Mouse (Mus musculus) CH12.LX (cell line): ENCODE results near the gene Gpr141. TPM values are rescaled to one million over a fixed set of nuclear protein-coding genes. Genes with fewer than 3 reads are reported as not detected.

ENCODE experiments used
- DNase-seq: peaks from one replicate; pipeline ENCODE4 v3.0.0-alpha.2; 2013; ENCODE audit errors: extremely low read depth
- H3K27ac ChIP-seq: 2 replicates; pipeline ENCODE4 v1.5.1; 2012; ENCODE audit warnings: low read depth, mild to moderate bottlenecking, control low read depth, moderate library complexity; ENCODE audit not compliant: insufficient read depth
- H3K27me3 ChIP-seq: replicated peaks from 2 replicates; pipeline ENCODE3; 2012; ENCODE audit warnings: inconsistent platforms
- H3K36me3 ChIP-seq, 2 experiments: replicated peaks in 1 of 2; 2 replicates each; pipeline versions ENCODE3 to v1.6.1; 2012; ENCODE audit warnings: inconsistent platforms in 1 of 2, low read length in 1 of 2, mild to moderate bottlenecking in 1 of 2, mixed read lengths in 1 of 2, moderate library complexity in 1 of 2; ENCODE audit not compliant: control insufficient read depth in 1 of 2, insufficient read depth in 1 of 2
- H3K4me1 ChIP-seq, 2 experiments: 2 replicates each; pipeline ENCODE4 v1.6.1; 2012; ENCODE audit warnings: inconsistent platforms in 1 of 2, moderate library complexity in 1 of 2; ENCODE audit not compliant: insufficient read depth in 2 of 2, control insufficient read depth in 1 of 2
- H3K4me2 ChIP-seq: 2 replicates; pipeline ENCODE4 v1.6.1; 2012; ENCODE audit warnings: low read depth, mild to moderate bottlenecking, control low read depth; ENCODE audit not compliant: poor library complexity, insufficient read depth, severe bottlenecking
- H3K4me3 ChIP-seq, 3 experiments: fragments of 150-350 bp in 1 of 3; sonication (generic) in 1 of 3; replicated peaks in 1 of 3; 2 replicates each; pipeline versions ENCODE3 to v1.5.1; 2011 to 2012; ENCODE audit warnings: low read depth in 2 of 3, low read length in 2 of 3, mild to moderate bottlenecking in 2 of 3, moderate library complexity in 2 of 3, control low read depth in 1 of 3, improper control_type of control experiment in 1 of 3, inconsistent platforms in 1 of 3, mixed read lengths in 1 of 3; ENCODE audit not compliant: poor library complexity in 1 of 3
- H3K79me2 ChIP-seq: replicated peaks from 2 replicates; pipeline ENCODE4 v1.6.1; 2012; ENCODE audit warnings: mild to moderate bottlenecking, moderate library complexity; ENCODE audit not compliant: control insufficient read depth, poor library complexity, insufficient read depth, severe bottlenecking; ENCODE audit errors: extremely low read depth
- H3K9ac ChIP-seq: 2 replicates; pipeline ENCODE4 v1.6.1; 2012; ENCODE audit warnings: low read depth, mild to moderate bottlenecking, control low read depth, moderate library complexity; ENCODE audit not compliant: insufficient read depth
- H3K9me3 ChIP-seq: replicated peaks from 2 replicates; pipeline ENCODE3; 2012; ENCODE audit warnings: low read length, inconsistent platforms, mixed read lengths
- BHLHE40 ChIP-seq: IDR thresholded peaks from 2 replicates; pipeline ENCODE4 v1.6.1; 2011; ENCODE audit warnings: mild to moderate bottlenecking, low read depth, low read length, improper control_type of control experiment
- CHD2 ChIP-seq: IDR thresholded peaks from 2 replicates; pipeline ENCODE4 v1.6.1; 2011; ENCODE audit warnings: low read length, improper control_type of control experiment
- CTCF ChIP-seq, 2 experiments: IDR thresholded peaks in 1 of 2; conservative IDR thresholded peaks in 1 of 2; 2 replicates each; pipeline ENCODE4 v1.5.1; 2011 to 2012; ENCODE audit warnings: low read depth in 2 of 2, low read length in 2 of 2, improper control_type of control experiment in 1 of 2, inconsistent platforms in 1 of 2, mild to moderate bottlenecking in 1 of 2, moderate library complexity in 1 of 2
- ELF1 ChIP-seq: IDR thresholded peaks from 2 replicates; pipeline ENCODE4 v1.6.1; 2014; ENCODE audit warnings: low read depth, mild to moderate bottlenecking, inconsistent platforms, low read length, improper control_type of control experiment
- GABPA ChIP-seq: IDR thresholded peaks from 2 replicates; pipeline ENCODE4 v1.6.1; 2012; ENCODE audit warnings: low read depth, low read length, improper control_type of control experiment, inconsistent platforms; ENCODE audit not compliant: insufficient replicate concordance
- HCFC1 ChIP-seq: IDR thresholded peaks from 2 replicates; pipeline ENCODE4 v1.6.1; 2012; ENCODE audit warnings: low read depth, mild to moderate bottlenecking, inconsistent platforms, low read length, improper control_type of control experiment
- JUN ChIP-seq: IDR thresholded peaks from 2 replicates; pipeline ENCODE4 v1.6.1; 2011; ENCODE audit warnings: low read depth, mild to moderate bottlenecking, low read length, improper control_type of control experiment, moderate library complexity; ENCODE audit not compliant: insufficient read depth
- MAFK ChIP-seq: IDR thresholded peaks from 2 replicates; pipeline ENCODE4 v1.6.1; 2011; ENCODE audit warnings: low read length, improper control_type of control experiment; ENCODE audit not compliant: insufficient replicate concordance
- MAX ChIP-seq: IDR thresholded peaks from 2 replicates; pipeline ENCODE4 v1.6.1; 2011; ENCODE audit warnings: low read length, improper control_type of control experiment
- MAZ ChIP-seq: IDR thresholded peaks from 2 replicates; pipeline ENCODE4 v1.6.1; 2012; ENCODE audit warnings: low read depth, mild to moderate bottlenecking, inconsistent platforms, low read length, improper control_type of control experiment, moderate library complexity
- NELFE ChIP-seq: IDR thresholded peaks from 2 replicates; pipeline ENCODE4 v1.6.1; 2011; ENCODE audit warnings: low read depth, low read length, improper control_type of control experiment
- PAX5 ChIP-seq: IDR thresholded peaks from 2 replicates; pipeline ENCODE4 v1.6.1; 2012; ENCODE audit warnings: low read length, inconsistent platforms, mixed read lengths
- POLR2A ChIP-seq: IDR thresholded peaks from 2 replicates; pipeline ENCODE4 v1.6.1; 2011; ENCODE audit warnings: low read depth, mild to moderate bottlenecking, improper control_type of control experiment, low read length
- POLR2AphosphoS2 ChIP-seq: IDR thresholded peaks from 2 replicates; pipeline ENCODE4 v1.6.1; 2011; ENCODE audit warnings: low read depth, low read length, improper control_type of control experiment
- RAD21 ChIP-seq: IDR thresholded peaks from 2 replicates; pipeline ENCODE4 v1.6.1; 2011; ENCODE audit warnings: low read depth, mild to moderate bottlenecking, low read length, improper control_type of control experiment, moderate library complexity
- TBP ChIP-seq: conservative IDR thresholded peaks from 2 replicates; pipeline ENCODE4 v1.6.1; 2011; ENCODE audit warnings: low read depth, low read length, improper control_type of control experiment
- TCF12 ChIP-seq: IDR thresholded peaks from 2 replicates; pipeline ENCODE4 v1.6.1; 2014; ENCODE audit warnings: low read depth, mild to moderate bottlenecking, inconsistent platforms, low read length, improper control_type of control experiment
- UBTF ChIP-seq: IDR thresholded peaks from 2 replicates; pipeline ENCODE4 v1.6.1; 2012; ENCODE audit warnings: low read depth, mild to moderate bottlenecking, inconsistent platforms, low read length, improper control_type of control experiment, moderate library complexity
- ZKSCAN1 ChIP-seq: IDR thresholded peaks from 2 replicates; pipeline ENCODE4 v1.6.1; 2012; ENCODE audit warnings: low read depth, inconsistent platforms, low read length, improper control_type of control experiment, borderline replicate concordance
- ZMIZ1 ChIP-seq: IDR thresholded peaks from 2 replicates; pipeline ENCODE4 v1.6.1; 2012; ENCODE audit warnings: low read depth, mild to moderate bottlenecking, inconsistent platforms, low read length, improper control_type of control experiment
- dilution Hi-C: fragments of 300-500 bp; cut with MboI; formaldehyde crosslinking; loops from 2 replicates; pipeline ENCODE4 v1.14.3; 2020; ENCODE audit warnings: low sequenced_read_pairs; ENCODE audit not compliant: extremely low pct_unique_long_range_greater_than_20kb, extremely low pct_ligation_motif_present
- in situ Hi-C: fragments of 300-500 bp; cut with MboI; formaldehyde crosslinking; loops from 3 replicates; pipeline ENCODE4 v1.14.3; 2019; ENCODE audit warnings: low sequenced_read_pairs, low pct_ligation_motif_present, low pct_unique_long_range_greater_than_20kb, mixed read lengths
- polyA plus RNA-seq: library from polyadenylated mRNA; unstranded; fragments of >175 nt; gene quantifications from 2 replicates; pipeline ENCODE4 v1.2.1, GENCODE M21; 2012; ENCODE audit warnings: low read depth; ENCODE audit not compliant: insufficient read length
- total RNA-seq, 2 experiments: library from RNA; depleted of rRNA; stranded (reverse); fragments of 300-350 nt in 1 of 2; fragments of >200 nt in 1 of 2; gene quantifications; 2 replicates each; pipeline ENCODE4 v1.2.3; 2012 to 2014

Gpr141 gene
- total and polyA plus RNA-seq, 3 experiments, result 0.17 to 1.6 (median 0.60) TPM

DNA sequence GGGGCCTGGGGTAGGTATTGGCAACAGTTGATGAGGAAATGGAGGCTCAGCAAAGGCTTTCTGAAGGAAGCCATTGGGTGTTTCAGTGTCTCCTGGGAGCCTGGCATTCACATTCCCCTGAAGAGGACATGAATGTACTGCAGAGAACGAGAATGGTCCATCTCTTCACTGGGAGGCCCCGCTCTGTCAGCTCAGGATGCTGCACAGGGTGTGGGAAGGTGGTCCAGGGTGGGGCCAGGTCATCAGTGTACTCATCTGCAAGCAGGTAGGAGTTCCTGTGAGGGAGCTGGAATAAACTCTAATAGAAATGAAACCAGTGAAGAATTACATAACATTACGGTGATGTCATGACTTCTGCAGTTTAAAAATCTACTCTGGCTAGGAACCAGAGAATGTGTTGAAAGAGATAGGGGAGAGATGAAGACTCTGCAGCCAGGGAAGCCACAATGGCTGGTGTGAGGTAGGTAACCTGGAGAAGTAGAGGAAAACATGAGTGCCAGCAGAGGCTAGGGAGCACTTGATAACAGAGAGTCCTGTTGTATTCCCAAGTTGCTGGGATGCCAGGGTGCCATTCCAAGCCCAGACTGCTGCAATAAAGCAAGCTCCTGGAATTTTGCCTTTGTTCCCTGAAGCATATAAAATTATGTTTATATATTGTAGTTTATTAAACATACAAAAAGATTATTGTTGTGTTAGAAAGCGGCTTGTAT, 123.2 kb downstream of the Gpr141 start:
- H3K4me1 ChIP-seq, result peaks cover 0 to 4% of the 10 kb centered on the region in 2 experiments; a peak in 2 of 4 replicates
- H3K9me3 ChIP-seq, result no peaks in the 10 kb centered on the region
- H3K9ac ChIP-seq, result no peak overlapping the region
- dilution Hi-C loops (no loop called here), in situ Hi-C loops (no loop called here)
- TF ChIP-seq NELFE (no peak), ZKSCAN1 (no peak), GABPA (no peak), CHD2 (no peak), TBP (no peak), MAFK (no peak), ELF1 (no peak), HCFC1 (no peak), CTCF (conservative IDR thresholded peaks at IDR 0.05 in 1 of 2, IDR thresholded peaks at IDR 0.05 in 1 of 2; ENCODE audit: low read depth in 2 of 2, low read length in 2 of 2) (no peak), UBTF (no peak), POLR2AphosphoS2 (no peak), PAX5 (no peak), RAD21 (no peak), ZMIZ1 (no peak), JUN (no peak), POLR2A (no peak), MAX (no peak), TCF12 (no peak), BHLHE40 (no peak), MAZ (no peak)
- no peaks in the 10 kb centered on the region for H3K27me3 ChIP-seq
- no peaks in the 10 kb centered on the region for H3K79me2 ChIP-seq
- H3K4me3 ChIP-seq, result no peak overlapping the region
- H3K4me2 ChIP-seq, result peak overlapping the region; percentile 69
- H3K36me3 ChIP-seq, result no peaks in the 10 kb centered on the region
- no peak for DNase-seq
- no peak overlapping the region for H3K27ac ChIP-seq

Other genes with a start within 250 kb of the Gpr141 start
- 0.25 and 0.81 TPM in 2 replicates for gene Epdr1, start 204.3 kb downstream of the Gpr141 start, total RNA-seq (2012; rRNA removed)
- not detected in 2 replicates for gene Epdr1, start 204.3 kb downstream of the Gpr141 start, total RNA-seq (2014; rRNA removed)
- gene Epdr1, start 204.3 kb downstream of the Gpr141 start, polyA plus RNA-seq, result not detected in 2 replicates
- not detected in 2 replicates for gene Sfrp4, start 201.2 kb downstream of the Gpr141 start, total RNA-seq (2012; rRNA removed)
- gene Sfrp4, start 201.2 kb downstream of the Gpr141 start, total RNA-seq (2014; rRNA removed), result not detected in 2 replicates
- not detected in 2 replicates for gene Sfrp4, start 201.2 kb downstream of the Gpr141 start, polyA plus RNA-seq
- gene Nme8, start 126.5 kb downstream of the Gpr141 start, total RNA-seq (2012; rRNA removed), result not detected in 2 replicates
- not detected in 2 replicates for gene Nme8, start 126.5 kb downstream of the Gpr141 start, total RNA-seq (2014; rRNA removed)
- not detected in 2 replicates for gene Nme8, start 126.5 kb downstream of the Gpr141 start, polyA plus RNA-seq